Mouse (Mus musculus): Measurements from ENCODE around the gene Gpr162. TPM values are rescaled to one million over a fixed set of nuclear protein-coding genes. Genes with fewer than 3 reads are reported as not detected.
A peak's percentile ranks its signal among the peaks of the same experiment; 100 is the strongest.

The Gpr162 gene
- polyA plus RNA-seq, 1 experiment: 177 TPM

GRCm38 (mm10) chr6:124817125-124817524 lies 46.7 kb downstream of the Gpr162 start:
- Histone ChIP-seq H3K27me3 (ENCODE audit: control insufficient read depth, insufficient read depth, low read length) (no peaks in the 10 kb centered on the region), H3K27ac (ENCODE audit: insufficient read depth, low read length) (no peak overlapping the region), H3K4me3 (replicated peaks; ENCODE audit: insufficient read depth, low read depth, low read length) (no peak overlapping the region), H3K4me1 (ENCODE audit: control insufficient read depth, insufficient read depth, low read length) (peaks cover 8% of the 10 kb centered on the region)
- no peak for DNase-seq
- no peak for TF ChIP-seq CTCF (IDR thresholded peaks at IDR 0.05; ENCODE audit: borderline replicate concordance, insufficient read depth, low read depth, low read length)
- TF ChIP-seq POLR2A (IDR thresholded peaks at IDR 0.05; ENCODE audit: borderline replicate concordance, insufficient read depth, low read length): no peak
- 93% methylated on average over 11 of the region's 11 CpGs for WGBS

- peaks cover 13% of the 10 kb centered on the region for H3K4me1 ChIP-seq (ENCODE audit: control insufficient read depth, insufficient read depth, low read length)
- no peaks in the 10 kb centered on the region for H3K27me3 ChIP-seq (ENCODE audit: control insufficient read depth, insufficient read depth, low read length)
- H3K27ac ChIP-seq (ENCODE audit: insufficient read depth, low read length): no peak overlapping the region
- WGBS: 83% methylated on average over 4 of the region's 4 CpGs
- no peak for TF ChIP-seq POLR2A (IDR thresholded peaks at IDR 0.05; ENCODE audit: borderline replicate concordance, insufficient read depth, low read length)
- TF ChIP-seq CTCF (IDR thresholded peaks at IDR 0.05; ENCODE audit: borderline replicate concordance, insufficient read depth, low read depth, low read length): no peak
- H3K4me3 ChIP-seq (replicated peaks; ENCODE audit: insufficient read depth, low read depth, low read length): no peak overlapping the region
- DNase-seq: no peak
Observed at GRCm38 (mm10) chr6:124816611-124817010, 47.2 kb downstream of the Gpr162 start.

- H3K4me3 ChIP-seq (replicated peaks; ENCODE audit: insufficient read depth, low read depth, low read length): no peak overlapping the region
- no peak overlapping the region for H3K27ac ChIP-seq (ENCODE audit: insufficient read depth, low read length)
- TF ChIP-seq CTCF (IDR thresholded peaks at IDR 0.05; ENCODE audit: borderline replicate concordance, insufficient read depth, low read depth, low read length): no peak
- no peak for TF ChIP-seq POLR2A (IDR thresholded peaks at IDR 0.05; ENCODE audit: borderline replicate concordance, insufficient read depth, low read length)
- WGBS: 62% methylated on average over 9 of the region's 9 CpGs
- peak in 1 of 2 experiments; percentile 35 for DNase-seq
- peaks cover 16% of the 10 kb centered on the region for H3K4me1 ChIP-seq (ENCODE audit: control insufficient read depth, insufficient read depth, low read length)
- no peaks in the 10 kb centered on the region for H3K27me3 ChIP-seq (ENCODE audit: control insufficient read depth, insufficient read depth, low read length)
Observed at GRCm38 (mm10) chr6:124814858-124815774, 48.7 kb downstream of the Gpr162 start.

GRCm38 (mm10) chr6:124814448-124814847 lies 49.3 kb downstream of the Gpr162 start:
- TF ChIP-seq POLR2A (IDR thresholded peaks at IDR 0.05; ENCODE audit: borderline replicate concordance, insufficient read depth, low read length) (no peak), CTCF (IDR thresholded peaks at IDR 0.05; ENCODE audit: borderline replicate concordance, insufficient read depth, low read depth, low read length) (no peak)
- Histone ChIP-seq H3K4me1 (ENCODE audit: control insufficient read depth, insufficient read depth, low read length) (peaks cover 21% of the 10 kb centered on the region), H3K27ac (ENCODE audit: insufficient read depth, low read length) (peak overlapping the region; percentile 78), H3K27me3 (ENCODE audit: control insufficient read depth, insufficient read depth, low read length) (no peaks in the 10 kb centered on the region), H3K4me3 (replicated peaks; ENCODE audit: insufficient read depth, low read depth, low read length) (peak overlapping the region; percentile 83)
- WGBS: under 1% methylated on average over 8 of the region's 8 CpGs
- no peak for DNase-seq

- under 1% methylated on average over 22 of the region's 22 CpGs for WGBS
- Histone ChIP-seq H3K27me3 (ENCODE audit: control insufficient read depth, insufficient read depth, low read length) (no peaks in the 10 kb centered on the region), H3K4me3 (replicated peaks; ENCODE audit: insufficient read depth, low read depth, low read length) (peak within 1 kb of the TSS; percentile 83), H3K4me1 (ENCODE audit: control insufficient read depth, insufficient read depth, low read length) (peaks cover 21% of the 10 kb centered on the region), H3K27ac (ENCODE audit: insufficient read depth, low read length) (peak within 1 kb of the TSS; percentile 80)
- DNase-seq: peak; percentile 94
- TF ChIP-seq CTCF (IDR thresholded peaks at IDR 0.05; ENCODE audit: borderline replicate concordance, insufficient read depth, low read depth, low read length) (no peak), POLR2A (IDR thresholded peaks at IDR 0.05; ENCODE audit: borderline replicate concordance, insufficient read depth, low read length) (peak; percentile 99; the same call in 1 of the 2 replicates)
Observed at GRCm38 (mm10) chr6:124813933-124814332, 49.9 kb downstream of the Gpr162 start, which contains the start of gene Tpi1. Tpi1 (minus strand) TSS chr6:124814296.

- no peak for TF ChIP-seq CTCF (IDR thresholded peaks at IDR 0.05; ENCODE audit: borderline replicate concordance, insufficient read depth, low read depth, low read length)
- TF ChIP-seq POLR2A (IDR thresholded peaks at IDR 0.05; ENCODE audit: borderline replicate concordance, insufficient read depth, low read length): peak; percentile 44; the same call in 1 of the 2 replicates
- Histone ChIP-seq H3K27me3 (ENCODE audit: control insufficient read depth, insufficient read depth, low read length) (no peaks in the 10 kb centered on the region), H3K4me3 (replicated peaks; ENCODE audit: insufficient read depth, low read depth, low read length) (peak overlapping the region; percentile 83), H3K27ac (ENCODE audit: insufficient read depth, low read length) (peak overlapping the region; percentile 80), H3K4me1 (ENCODE audit: control insufficient read depth, insufficient read depth, low read length) (peaks cover 21% of the 10 kb centered on the region)
- 0% methylated on average over 18 of the region's 18 CpGs for WGBS
- peak; percentile 80 to 83 for DNase-seq
Observed at GRCm38 (mm10) chr6:124813496-124813895, 50.3 kb downstream of the Gpr162 start.

GRCm38 (mm10) chr6:124812848-124813247 lies 50.9 kb downstream of the Gpr162 start:
- TF ChIP-seq POLR2A (IDR thresholded peaks at IDR 0.05; ENCODE audit: borderline replicate concordance, insufficient read depth, low read length) (no peak), CTCF (IDR thresholded peaks at IDR 0.05; ENCODE audit: borderline replicate concordance, insufficient read depth, low read depth, low read length) (no peak)
- DNase-seq: peak in 1 of 2 experiments; percentile 48
- Histone ChIP-seq H3K4me1 (ENCODE audit: control insufficient read depth, insufficient read depth, low read length) (peaks cover 21% of the 10 kb centered on the region), H3K4me3 (replicated peaks; ENCODE audit: insufficient read depth, low read depth, low read length) (peak overlapping the region; percentile 83), H3K27me3 (ENCODE audit: control insufficient read depth, insufficient read depth, low read length) (no peaks in the 10 kb centered on the region), H3K27ac (ENCODE audit: insufficient read depth, low read length) (peak overlapping the region; percentile 80)
- WGBS: 13% methylated on average over 9 of the region's 9 CpGs

Data from cerebellum, adult 2 months (tissue).